Mouse (Mus musculus) liver (tissue): ENCODE data around the gene Tmem252.
"Not testable (repeated sequence)": the region's sequence is repeated elsewhere in the genome, so short reads cannot be mapped to it uniquely, and the experiment has no call there.

Experiments
- DNase-seq: peaks from one replicate; pipeline ENCODE4 v3.0.0-alpha.2; 2020; ENCODE audit warnings: mixed read lengths

Gene Tmem252

GRCm38 (mm10) chr19:24683016-24683720 lies 9.4 kb downstream of the Tmem252 start:
- DNase-seq = no peak

- DNase-seq = no peak
Observed at GRCm38 (mm10) chr19:24686411-24686810, 12.6 kb downstream of the Tmem252 start.

- no peak for DNase-seq
Observed at GRCm38 (mm10) chr19:24688327-24688726, 14.5 kb downstream of the Tmem252 start.

- DNase-seq = no peak
Observed at GRCm38 (mm10) chr19:24689531-24689930, 15.7 kb downstream of the Tmem252 start.

- no peak for DNase-seq
Observed at GRCm38 (mm10) chr19:24692691-24693090, 18.9 kb downstream of the Tmem252 start.

GRCm38 (mm10) chr19:24697946-24698345 lies 24.1 kb downstream of the Tmem252 start:
- DNase-seq = no peak

GRCm38 (mm10) chr19:24698651-24699050 lies 24.8 kb downstream of the Tmem252 start:
- DNase-seq = no peak

- no peak for DNase-seq
Observed at GRCm38 (mm10) chr19:24699196-24699595, 25.4 kb downstream of the Tmem252 start.

- DNase-seq = no peak
Observed at GRCm38 (mm10) chr19:24699910-24700309, 26.1 kb downstream of the Tmem252 start.

- DNase-seq = no peak
Observed at GRCm38 (mm10) chr19:24700664-24701063, 26.9 kb downstream of the Tmem252 start.

GRCm38 (mm10) chr19:24701716-24702115 lies 27.9 kb downstream of the Tmem252 start:
- DNase-seq = no peak

- DNase-seq = not testable (repeated sequence)
Observed at GRCm38 (mm10) chr19:24703168-24703567, 29.4 kb downstream of the Tmem252 start.

- DNase-seq = no peak
Observed at GRCm38 (mm10) chr19:24703680-24704079, 29.9 kb downstream of the Tmem252 start.

- no peak for DNase-seq
Observed at GRCm38 (mm10) chr19:24704326-24704725, 30.5 kb downstream of the Tmem252 start.

- DNase-seq = no peak
Observed at GRCm38 (mm10) chr19:24705395-24705794, 31.6 kb downstream of the Tmem252 start.

GRCm38 (mm10) chr19:24707071-24707906 lies 33.5 kb downstream of the Tmem252 start:
- DNase-seq = no peak

- DNase-seq = no peak
Observed at GRCm38 (mm10) chr19:24708032-24708431, 34.2 kb downstream of the Tmem252 start.

GRCm38 (mm10) chr19:24716303-24717097 lies 42.7 kb downstream of the Tmem252 start:
- no peak for DNase-seq

- DNase-seq = no peak
Observed at GRCm38 (mm10) chr19:24718021-24718420, 44.2 kb downstream of the Tmem252 start.

GRCm38 (mm10) chr19:24719504-24719903 lies 45.7 kb downstream of the Tmem252 start:
- no peak for DNase-seq

- no peak for DNase-seq
Observed at GRCm38 (mm10) chr19:24720448-24720847, 46.6 kb downstream of the Tmem252 start.

- no peak for DNase-seq
Observed at GRCm38 (mm10) chr19:24724362-24724761, 50.6 kb downstream of the Tmem252 start.

- no peak for DNase-seq
Observed at GRCm38 (mm10) chr19:24730661-24731060, 56.9 kb downstream of the Tmem252 start.
